Mouse (Mus musculus): ENCODE measurements around the gene Wnt8b. TPM values are rescaled to one million over a fixed set of nuclear protein-coding genes. Genes with fewer than 3 reads are reported as not detected.

Wnt8b gene
- total and polyA plus RNA-seq, 2 experiments from 2014 or later = 0.05 to 1.0 TPM

DNA sequence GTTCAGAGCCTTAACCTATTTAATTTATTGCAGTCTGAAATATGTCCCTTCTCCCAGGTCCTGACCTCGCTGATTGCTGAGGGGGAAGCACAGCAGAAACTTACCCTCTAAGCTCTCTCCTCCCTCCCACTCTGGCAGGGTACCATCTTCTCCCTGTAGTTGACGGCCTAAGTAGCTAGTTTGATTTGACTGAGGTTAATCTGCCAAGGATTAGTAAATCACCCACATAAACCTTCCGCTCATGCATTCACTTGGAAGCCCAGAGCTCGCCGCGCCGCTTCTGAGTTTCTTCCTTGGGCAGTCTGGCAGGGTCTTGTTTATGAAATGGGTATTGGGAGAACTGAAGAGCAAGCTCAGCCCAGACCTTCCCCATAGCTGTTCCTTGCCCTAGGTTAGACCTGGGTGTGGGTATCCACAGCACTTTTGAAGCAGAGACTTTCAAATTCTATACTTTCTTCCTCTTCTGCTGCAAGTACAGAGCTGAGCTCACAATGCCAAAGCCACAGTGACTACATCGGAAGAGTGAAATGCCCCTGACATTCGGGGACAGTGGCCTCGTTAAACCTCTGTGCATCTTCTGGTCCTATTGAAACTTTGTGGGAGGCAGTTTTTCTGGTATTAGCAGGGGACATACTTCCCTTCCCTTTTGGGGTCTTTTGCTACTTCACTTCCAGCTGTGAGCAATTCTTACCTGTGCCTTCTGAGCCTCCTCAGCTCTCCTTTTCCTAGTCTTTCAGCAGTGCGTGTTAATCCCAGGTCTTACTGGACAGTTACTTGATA is 20.0 kb downstream of the Wnt8b start:
- H3K36me3 ChIP-seq (ENCODE audit: insufficient read depth, low read length) = no peaks in the 10 kb centered on the region
- H3K4me2 ChIP-seq (ENCODE audit: low read depth, low read length, poor library complexity, severe bottlenecking) = no peak overlapping the region
- H3K9ac ChIP-seq (replicated peaks; ENCODE audit: low read length, poor library complexity, severe bottlenecking) = no peak overlapping the region
- H3K4me3 ChIP-seq (ENCODE audit: low read depth, low read length) = no peak overlapping the region
- H3K9me3 ChIP-seq (ENCODE audit: low read length) = no peaks in the 10 kb centered on the region
- peaks cover 92% of the 10 kb centered on the region for H3K27me3 ChIP-seq (ENCODE audit: insufficient read depth, low read length)
- 10% methylated on average over 11 of the region's 11 CpGs for WGBS
- TF ChIP-seq CTCF (IDR thresholded peaks at IDR 0.05) = no peak
- DNase-seq (ENCODE audit: low spot score) (peak; percentile 33), ATAC-seq (ENCODE audit: low FRiP score) (no peak)
- H3K27ac ChIP-seq (ENCODE audit: low read depth, low read length) = no peak overlapping the region
- no peaks in the 10 kb centered on the region for H3K4me1 ChIP-seq (ENCODE audit: insufficient read depth, low read length)

- no peak overlapping the region for H3K4me3 ChIP-seq (ENCODE audit: low read depth, low read length)
- DNase-seq (ENCODE audit: low spot score) = no peak
- no peaks in the 10 kb centered on the region for H3K9me3 ChIP-seq (ENCODE audit: low read length)
- H3K36me3 ChIP-seq (ENCODE audit: insufficient read depth, low read length) = no peaks in the 10 kb centered on the region
- ATAC-seq (ENCODE audit: low FRiP score) = no peak
- H3K4me2 ChIP-seq (ENCODE audit: low read depth, low read length, poor library complexity, severe bottlenecking) = no peak overlapping the region
- no peak for TF ChIP-seq CTCF (IDR thresholded peaks at IDR 0.05)
- WGBS = 14% methylated on average over 7 of the region's 7 CpGs
- H3K4me1 ChIP-seq (ENCODE audit: insufficient read depth, low read length) = no peaks in the 10 kb centered on the region
- H3K9ac ChIP-seq (replicated peaks; ENCODE audit: low read length, poor library complexity, severe bottlenecking) = no peak overlapping the region
- no peak overlapping the region for H3K27ac ChIP-seq (ENCODE audit: low read depth, low read length)
- H3K27me3 ChIP-seq (ENCODE audit: insufficient read depth, low read length) = peaks cover 93% of the 10 kb centered on the region
Observed at GRCm38 (mm10) chr19:44513921-44514482, 20.7 kb downstream of the Wnt8b start.

DNA sequence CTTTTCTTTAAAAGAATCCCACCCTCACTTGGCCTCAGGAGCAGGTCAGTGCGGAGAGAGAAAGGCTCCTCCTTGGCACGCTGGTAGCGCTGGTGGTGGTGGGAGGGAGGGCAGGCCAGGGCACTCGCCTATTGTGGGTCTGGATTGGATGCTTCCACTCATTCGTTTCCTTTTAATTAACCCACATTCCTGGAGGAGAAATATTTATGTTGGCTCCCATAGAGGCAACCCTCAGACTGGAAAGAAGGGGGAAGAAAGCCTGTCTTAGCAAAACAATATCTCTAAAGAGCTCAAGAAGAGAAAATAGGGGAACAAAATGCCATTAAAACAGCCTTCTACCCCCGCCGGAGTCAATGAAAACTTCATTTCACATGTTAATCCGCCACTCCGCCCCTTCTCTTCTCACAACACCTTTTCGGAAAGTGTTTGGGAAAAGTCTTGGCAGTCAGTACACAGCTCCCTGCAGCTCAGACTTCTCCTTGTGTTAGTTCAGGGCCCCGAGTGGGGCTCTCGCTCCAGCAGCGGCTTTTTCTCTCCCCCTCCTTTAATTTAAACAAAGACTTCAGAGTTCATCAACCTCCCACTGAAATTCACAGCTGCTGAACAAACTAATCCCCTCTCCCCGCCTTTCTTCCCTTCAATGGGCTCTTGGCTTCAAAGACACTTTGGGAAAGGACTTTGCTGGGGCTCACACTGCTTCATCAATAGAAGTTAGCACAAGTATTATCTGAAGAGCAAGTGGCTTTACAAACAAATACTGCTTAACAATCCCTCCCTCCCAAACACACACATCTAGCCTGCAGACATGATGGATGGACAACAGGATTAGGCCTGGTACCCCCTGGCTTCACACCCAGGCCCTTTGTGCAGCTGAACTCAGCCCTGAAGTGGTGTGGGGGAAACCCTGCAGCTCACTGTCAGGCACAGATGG is 21.5 kb downstream of the Wnt8b start:
- H3K27ac ChIP-seq (ENCODE audit: low read depth, low read length) = no peak overlapping the region
- DNase-seq (ENCODE audit: low spot score) (peak; percentile 48), ATAC-seq (ENCODE audit: low FRiP score) (0 out of 2 replicates have a peak, but pooled peaks have one; percentile 23)
- TF ChIP-seq CTCF (IDR thresholded peaks at IDR 0.05) = no peak
- H3K4me2 ChIP-seq (ENCODE audit: low read depth, low read length, poor library complexity, severe bottlenecking) = no peak overlapping the region
- H3K4me1 ChIP-seq (ENCODE audit: insufficient read depth, low read length) = no peaks in the 10 kb centered on the region
- no peaks in the 10 kb centered on the region for H3K9me3 ChIP-seq (ENCODE audit: low read length)
- H3K4me3 ChIP-seq (ENCODE audit: low read depth, low read length) = no peak overlapping the region
- H3K27me3 ChIP-seq (ENCODE audit: insufficient read depth, low read length) = peaks cover 95% of the 10 kb centered on the region
- H3K36me3 ChIP-seq (ENCODE audit: insufficient read depth, low read length) = no peaks in the 10 kb centered on the region
- 8% methylated on average over 14 of the region's 14 CpGs for WGBS
- no peak overlapping the region for H3K9ac ChIP-seq (replicated peaks; ENCODE audit: low read length, poor library complexity, severe bottlenecking)

GRCm38 (mm10) chr19:44515769-44516168 is 22.5 kb downstream of the Wnt8b start:
- TF ChIP-seq CTCF (IDR thresholded peaks at IDR 0.05) = no peak
- H3K9me3 ChIP-seq (ENCODE audit: low read length) = no peaks in the 10 kb centered on the region
- DNase-seq (ENCODE audit: low spot score) (no peak), ATAC-seq (ENCODE audit: low FRiP score) (no peak)
- no peak overlapping the region for H3K4me3 ChIP-seq (ENCODE audit: low read depth, low read length)
- no peak overlapping the region for H3K4me2 ChIP-seq (ENCODE audit: low read depth, low read length, poor library complexity, severe bottlenecking)
- no peak overlapping the region for H3K9ac ChIP-seq (replicated peaks; ENCODE audit: low read length, poor library complexity, severe bottlenecking)
- H3K36me3 ChIP-seq (ENCODE audit: insufficient read depth, low read length) = no peaks in the 10 kb centered on the region
- no peaks in the 10 kb centered on the region for H3K4me1 ChIP-seq (ENCODE audit: insufficient read depth, low read length)
- H3K27me3 ChIP-seq (ENCODE audit: insufficient read depth, low read length) = peaks cover 95% of the 10 kb centered on the region
- 35% methylated on average over 6 of the region's 6 CpGs for WGBS
- no peak overlapping the region for H3K27ac ChIP-seq (ENCODE audit: low read depth, low read length)

- peaks cover 83% of the 10 kb centered on the region for H3K27me3 ChIP-seq (ENCODE audit: insufficient read depth, low read length)
- no peak for ATAC-seq (ENCODE audit: low FRiP score)
- DNase-seq (ENCODE audit: low spot score) = no peak
- peak; percentile 22; the same call in 1 of the 2 replicates for TF ChIP-seq CTCF (IDR thresholded peaks at IDR 0.05)
- H3K4me2 ChIP-seq (ENCODE audit: low read depth, low read length, poor library complexity, severe bottlenecking) = no peak overlapping the region
- no peak overlapping the region for H3K4me3 ChIP-seq (ENCODE audit: low read depth, low read length)
- no peak overlapping the region for H3K9ac ChIP-seq (replicated peaks; ENCODE audit: low read length, poor library complexity, severe bottlenecking)
- H3K4me1 ChIP-seq (ENCODE audit: insufficient read depth, low read length) = no peaks in the 10 kb centered on the region
- H3K27ac ChIP-seq (ENCODE audit: low read depth, low read length) = no peak overlapping the region
- no peaks in the 10 kb centered on the region for H3K36me3 ChIP-seq (ENCODE audit: insufficient read depth, low read length)
- H3K9me3 ChIP-seq (ENCODE audit: low read length) = no peaks in the 10 kb centered on the region
- 52% methylated on average over 12 of the region's 12 CpGs for WGBS
Observed at GRCm38 (mm10) chr19:44517996-44518768, 24.9 kb downstream of the Wnt8b start.

Data from midbrain, postnatal 0 days (tissue).